Mouse (Mus musculus): ENCODE measurements around the gene Arel1.
A peak's percentile ranks its signal among the peaks of the same experiment; 100 is the strongest.

The Arel1 gene

GRCm38 (mm10) chr12:84907024-84907626, 63.6 kb downstream of the Arel1 start:
- DNase-seq (ENCODE audit: low read depth): peak; percentile 43

- DNase-seq (ENCODE audit: low read depth): no peak
Observed at GRCm38 (mm10) chr12:84904399-84904798, 66.3 kb downstream of the Arel1 start.

GRCm38 (mm10) chr12:84900317-84900716, 70.4 kb downstream of the Arel1 start:
- DNase-seq (ENCODE audit: low read depth): no peak

- DNase-seq (ENCODE audit: low read depth): no peak
Observed at GRCm38 (mm10) chr12:84897322-84897721, 73.4 kb downstream of the Arel1 start.

- no peak for DNase-seq (ENCODE audit: low read depth)
Observed at GRCm38 (mm10) chr12:84896235-84896634, 74.5 kb downstream of the Arel1 start.

- no peak for DNase-seq (ENCODE audit: low read depth)
Observed at GRCm38 (mm10) chr12:84893648-84894628, 76.8 kb downstream of the Arel1 start.

- no peak for DNase-seq (ENCODE audit: low read depth)
Observed at GRCm38 (mm10) chr12:84890289-84890688, 80.4 kb downstream of the Arel1 start.

- peak; percentile 92 for DNase-seq (ENCODE audit: low read depth)
Observed at GRCm38 (mm10) chr12:84885107-84885876, 85.4 kb downstream of the Arel1 start.

GRCm38 (mm10) chr12:84884423-84885076, 86.2 kb downstream of the Arel1 start:
- DNase-seq (ENCODE audit: low read depth): no peak

- DNase-seq (ENCODE audit: low read depth): no peak
Observed at GRCm38 (mm10) chr12:84882796-84883195, 87.9 kb downstream of the Arel1 start.

- DNase-seq (ENCODE audit: low read depth): no peak
Observed at GRCm38 (mm10) chr12:84880091-84880490, 90.6 kb downstream of the Arel1 start.

GRCm38 (mm10) chr12:84876481-84877121, 94.1 kb downstream of the Arel1 start, which contains the start of gene Ltbp2:
Ltbp2 (minus strand) TSS chr12:84876532.
- no peak for DNase-seq (ENCODE audit: low read depth)

- DNase-seq (ENCODE audit: low read depth): no peak
Observed at GRCm38 (mm10) chr12:84875761-84876480, 94.8 kb downstream of the Arel1 start.

GRCm38 (mm10) chr12:84873434-84873833, 97.3 kb downstream of the Arel1 start:
- no peak for DNase-seq (ENCODE audit: low read depth)

GRCm38 (mm10) chr12:84872310-84872709, 98.4 kb downstream of the Arel1 start:
- DNase-seq (ENCODE audit: low read depth): no peak
